Mouse (Mus musculus) frontal cortex, adult (tissue): Measurements from ENCODE around the gene Dlg5.

Source experiments
- ATAC-seq: cut with Nextera tagmentation; 2 replicates; pipeline ENCODE4 v1.9.2; 2017; ENCODE audit warnings: mild to moderate bottlenecking, moderate library complexity, mixed read lengths; ENCODE audit not compliant: low TSS enrichment

Dlg5 gene

DNA sequence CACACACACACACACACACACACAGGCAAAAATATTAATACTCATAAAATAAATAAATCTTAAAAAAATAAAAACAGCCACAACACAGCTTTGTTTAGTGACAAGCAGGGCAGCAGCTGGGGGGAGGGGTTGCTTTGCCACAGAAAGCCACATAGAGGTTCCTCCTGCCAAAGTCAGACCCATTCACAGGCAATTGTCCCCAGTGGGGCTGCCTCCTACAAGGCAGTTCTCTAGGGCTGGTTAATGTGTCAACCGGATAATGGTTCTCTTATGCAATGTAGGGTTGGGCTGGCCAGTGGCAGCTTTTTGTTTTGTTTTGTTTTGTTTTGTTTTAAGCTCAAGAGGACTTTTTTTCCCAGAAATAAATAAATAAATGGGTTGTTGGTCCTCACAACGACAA is 11.3 kb downstream of the Dlg5 start:
- no peak for ATAC-seq

DNA sequence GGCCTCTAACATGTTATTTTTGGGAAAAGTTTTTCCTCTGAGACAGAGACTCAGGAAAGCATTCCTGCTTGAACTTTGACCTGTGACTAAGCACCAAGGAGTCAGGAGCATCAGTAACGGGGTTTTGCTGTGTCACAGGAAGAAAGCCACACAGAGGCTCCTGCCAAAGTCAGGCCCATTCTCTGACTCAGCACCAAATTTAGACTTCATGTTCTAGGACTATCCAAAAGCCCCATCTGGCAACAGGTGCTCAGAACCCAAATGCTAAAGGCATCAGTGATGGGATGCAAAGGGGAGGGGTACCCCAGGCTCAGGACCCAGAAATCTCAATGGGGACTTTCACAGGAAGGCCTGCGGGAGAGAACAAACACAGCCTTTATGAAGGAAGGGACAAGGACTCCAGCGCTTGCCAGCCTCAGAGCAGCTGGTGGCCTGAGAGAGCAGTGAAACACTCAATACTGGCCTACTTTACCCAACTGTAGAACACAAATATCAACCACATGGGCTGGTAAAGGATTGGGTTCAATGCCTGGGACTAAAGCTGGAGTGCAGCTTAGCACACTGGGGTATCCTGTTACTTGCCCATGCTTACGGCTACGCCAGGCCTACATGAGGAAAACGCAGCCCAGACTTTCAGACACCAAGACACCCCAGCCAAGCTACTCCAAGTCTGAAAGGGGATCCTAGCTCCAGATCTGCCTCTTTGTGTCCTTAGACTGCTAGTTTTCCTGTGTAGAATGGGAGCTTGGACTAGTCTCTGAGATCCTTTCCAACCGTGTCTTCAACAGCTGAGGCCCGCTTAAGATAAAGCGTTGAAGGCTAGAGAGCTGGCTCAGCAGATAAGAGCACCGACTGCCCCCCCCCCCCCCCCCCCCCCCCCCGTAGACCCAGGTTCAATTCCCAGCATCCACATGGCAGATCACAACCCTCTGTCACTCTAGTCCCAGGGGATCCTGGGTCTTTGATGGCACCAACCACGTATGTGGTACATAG is 12.8 kb downstream of the Dlg5 start:
- ATAC-seq: peak; percentile 73

DNA sequence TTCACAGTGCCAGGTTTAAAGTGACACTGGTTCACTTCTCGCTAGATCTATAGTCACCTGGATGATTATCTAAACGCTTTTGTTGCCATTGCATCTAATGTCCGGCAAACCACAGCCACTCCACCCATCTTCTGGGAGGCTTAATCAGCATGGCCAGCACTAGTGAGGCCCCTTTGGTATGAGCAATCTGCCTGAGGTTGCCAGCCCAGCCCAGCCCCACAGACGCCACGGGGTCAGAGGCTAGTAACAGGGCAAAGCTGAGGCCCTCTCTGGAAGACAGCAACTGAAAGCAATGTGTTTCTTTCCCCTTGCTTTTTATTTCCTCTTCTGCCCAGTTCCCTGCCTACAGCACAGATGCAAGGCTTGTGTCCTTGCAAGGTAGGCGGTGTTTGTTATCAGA is 17.2 kb downstream of the Dlg5 start:
- ATAC-seq: no peak

DNA sequence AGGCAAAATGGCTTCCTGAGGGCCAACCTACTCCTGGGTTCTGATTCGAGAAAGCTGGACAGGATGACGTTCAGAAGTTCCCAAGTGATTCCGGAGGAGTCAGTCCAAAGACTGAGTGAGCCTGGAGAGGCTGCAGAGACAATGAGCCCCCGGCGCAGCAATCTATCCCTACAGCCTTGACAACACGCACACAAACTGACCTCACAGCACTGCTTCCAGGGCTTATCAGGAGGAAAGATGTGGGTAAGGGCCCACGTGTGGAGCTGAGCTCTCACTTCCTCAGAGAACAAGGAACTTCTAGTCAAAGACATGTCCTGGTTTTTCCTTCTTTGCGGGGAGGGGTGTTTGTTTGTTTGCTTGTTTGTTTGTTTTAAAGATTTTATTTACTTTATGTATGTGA is 18.7 kb downstream of the Dlg5 start:
- no peak for ATAC-seq

DNA sequence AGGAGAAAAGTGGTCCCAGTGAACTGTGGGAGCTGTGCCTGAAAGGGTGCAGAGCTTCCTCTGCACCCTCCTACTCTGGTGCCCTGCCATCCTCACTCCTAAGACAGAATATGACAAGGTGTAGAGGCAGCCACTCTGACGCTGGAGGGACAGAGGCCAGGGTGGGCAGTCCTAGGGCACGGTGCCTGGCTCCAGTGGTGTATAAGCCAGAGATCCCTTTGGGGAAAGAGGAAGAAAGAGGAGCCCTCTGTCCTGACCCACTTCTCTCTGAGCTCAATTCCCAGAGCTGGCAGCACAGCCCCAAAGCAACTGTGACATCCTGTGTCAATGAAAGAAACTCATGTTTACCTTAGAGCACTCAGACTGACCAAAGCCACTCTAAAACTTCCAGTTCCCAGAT is 19.4 kb downstream of the Dlg5 start:
- peak; percentile 64; the same call in 1 of the 2 replicates for ATAC-seq

DNA sequence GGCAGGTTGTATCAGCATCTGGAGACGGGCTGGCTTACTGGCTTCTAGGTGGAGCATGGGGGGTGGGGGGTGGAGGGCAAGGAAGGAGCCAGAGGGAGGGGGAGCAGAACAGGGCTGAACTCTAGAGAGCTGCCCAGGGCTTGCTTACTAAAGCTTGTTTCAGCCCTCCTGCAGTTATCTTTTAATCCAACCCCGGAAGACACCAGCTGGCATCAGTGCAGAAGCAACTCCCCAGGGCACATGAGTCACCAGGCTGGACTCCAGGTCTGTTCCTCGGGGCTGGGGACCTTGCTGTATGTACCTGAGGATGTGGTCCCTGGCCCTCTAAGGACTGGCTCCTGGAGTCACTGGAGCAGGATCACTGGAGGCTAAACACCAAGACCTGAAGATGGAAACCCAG is 23.0 kb downstream of the Dlg5 start:
- ATAC-seq: no peak

DNA sequence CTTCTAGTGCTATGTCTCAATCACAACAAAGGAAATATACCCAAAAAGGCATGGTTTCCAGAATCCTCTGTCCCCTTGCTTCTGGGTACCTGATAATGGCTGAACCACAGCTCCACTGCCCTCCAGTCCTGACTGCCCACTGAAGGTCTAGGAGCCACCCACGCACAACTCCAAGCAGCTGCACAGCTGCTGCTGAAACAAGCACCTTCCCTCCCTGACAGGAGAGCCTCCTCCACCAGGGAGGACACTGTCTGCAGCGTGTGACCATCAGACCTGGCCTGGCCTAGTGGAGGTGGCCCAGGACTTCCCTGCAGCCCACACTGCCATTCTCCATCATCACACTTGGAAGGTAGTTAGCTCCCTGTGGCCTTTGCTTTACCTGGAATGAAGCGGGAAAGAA is 23.4 kb downstream of the Dlg5 start:
- no peak for ATAC-seq

DNA sequence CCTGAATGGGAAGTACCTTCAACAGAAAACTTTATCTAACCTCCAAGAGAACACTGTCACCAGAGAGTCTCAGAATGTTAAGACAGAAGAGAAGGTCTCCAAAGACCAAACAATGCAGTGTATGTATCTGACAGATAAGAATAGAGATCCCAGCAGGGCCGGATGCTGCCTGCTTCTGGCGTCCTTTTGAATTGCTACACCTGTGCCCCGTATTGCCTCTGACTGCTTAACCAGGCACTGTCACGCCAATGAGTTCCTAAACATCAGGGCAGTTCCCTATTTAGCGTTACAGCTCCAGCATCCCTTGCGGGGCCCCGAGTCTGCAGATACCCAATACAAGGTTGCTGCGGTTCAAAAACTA is 28.4 kb downstream of the Dlg5 start:
- no peak for ATAC-seq

DNA sequence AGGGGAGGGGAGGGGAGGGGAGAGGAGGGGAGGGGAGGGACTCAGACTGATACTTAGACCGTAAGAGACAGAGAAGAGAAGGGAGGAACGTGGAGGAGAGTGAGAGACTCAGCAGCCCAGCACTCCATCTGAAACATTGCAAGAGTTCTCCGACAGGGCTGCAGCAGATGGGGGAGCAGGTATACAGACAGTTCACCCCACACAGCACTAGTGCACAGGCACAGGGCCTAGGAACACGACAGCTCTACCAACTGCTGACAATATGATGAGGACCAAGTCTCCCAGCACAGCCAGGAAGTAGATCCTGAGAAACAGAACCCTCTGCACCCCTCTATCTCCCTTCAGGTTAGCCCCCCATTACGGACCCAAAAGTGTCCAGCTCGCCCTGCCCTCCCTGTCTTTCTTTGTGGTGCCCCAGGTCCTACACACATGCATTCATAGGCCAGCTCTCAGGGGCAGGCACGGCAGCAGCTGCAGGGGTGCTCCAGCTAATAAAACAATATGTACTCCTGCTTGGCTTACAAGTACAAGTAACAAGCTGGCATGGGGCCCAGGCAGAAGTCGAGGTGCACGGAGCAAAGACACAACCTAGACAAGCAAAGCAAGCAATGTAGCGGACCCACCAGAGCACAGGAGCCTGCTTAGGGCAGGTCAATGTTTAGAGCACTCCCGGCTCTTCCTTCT is 28.9 kb downstream of the Dlg5 start:
- peak; percentile 34; the same call in 1 of the 2 replicates for ATAC-seq

DNA sequence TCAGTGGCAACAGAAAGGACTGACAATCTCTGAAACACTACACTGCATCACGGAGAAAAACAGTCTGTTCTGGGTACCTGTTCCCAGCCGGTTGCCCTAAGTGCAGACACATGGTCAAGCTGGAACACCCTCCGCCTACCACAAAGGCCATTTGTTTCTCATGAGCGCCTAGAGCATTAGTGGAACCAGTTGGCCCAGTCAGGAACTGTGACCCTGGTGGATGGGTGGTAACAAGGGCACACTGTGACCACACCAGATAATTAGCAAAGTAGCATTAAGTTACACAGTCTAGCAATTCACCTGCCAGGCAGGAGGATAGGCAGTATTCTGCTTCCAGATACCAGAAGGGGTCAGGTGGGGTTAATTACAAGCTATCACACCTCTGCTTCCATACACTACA is 29.7 kb downstream of the Dlg5 start:
- ATAC-seq: no peak

DNA sequence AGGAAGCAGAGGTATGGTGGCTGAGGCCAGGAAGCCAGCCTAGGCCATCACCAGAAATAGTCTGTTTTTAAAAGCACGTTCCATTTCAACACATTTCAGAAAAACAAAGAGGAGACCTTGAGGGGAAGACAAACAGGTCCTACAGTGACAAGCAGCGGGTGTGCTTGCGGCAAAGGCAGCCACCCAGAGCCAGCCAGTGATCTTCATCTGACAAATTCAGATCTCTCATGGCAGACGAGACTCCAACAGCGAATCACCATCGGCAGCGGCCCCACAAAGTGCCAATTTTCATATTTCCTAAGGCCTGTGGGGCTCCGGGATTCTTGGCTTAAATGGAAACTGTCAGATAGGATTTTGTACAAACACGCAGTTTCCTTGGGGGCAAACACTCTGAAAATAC is 31.3 kb downstream of the Dlg5 start:
- no peak for ATAC-seq

DNA sequence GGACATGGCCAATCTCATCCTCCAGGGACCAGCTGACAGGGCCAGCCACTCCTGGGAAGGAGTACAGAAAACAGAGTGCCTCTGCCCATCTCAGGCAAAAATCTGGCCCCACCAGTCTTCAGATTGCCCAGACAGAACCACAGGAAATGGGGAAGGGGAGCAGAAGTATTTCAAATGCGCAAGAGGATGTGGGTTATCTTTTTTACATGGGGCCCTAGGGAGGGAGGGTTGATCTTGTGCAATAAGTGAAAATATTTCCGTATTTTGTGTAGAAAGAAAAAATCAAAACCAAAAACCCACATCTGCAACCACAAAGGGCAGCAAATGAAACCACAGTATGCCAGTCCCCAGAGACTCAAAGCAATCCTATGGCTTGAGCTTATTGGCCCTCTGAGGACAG is 32.4 kb downstream of the Dlg5 start:
- no peak for ATAC-seq

DNA sequence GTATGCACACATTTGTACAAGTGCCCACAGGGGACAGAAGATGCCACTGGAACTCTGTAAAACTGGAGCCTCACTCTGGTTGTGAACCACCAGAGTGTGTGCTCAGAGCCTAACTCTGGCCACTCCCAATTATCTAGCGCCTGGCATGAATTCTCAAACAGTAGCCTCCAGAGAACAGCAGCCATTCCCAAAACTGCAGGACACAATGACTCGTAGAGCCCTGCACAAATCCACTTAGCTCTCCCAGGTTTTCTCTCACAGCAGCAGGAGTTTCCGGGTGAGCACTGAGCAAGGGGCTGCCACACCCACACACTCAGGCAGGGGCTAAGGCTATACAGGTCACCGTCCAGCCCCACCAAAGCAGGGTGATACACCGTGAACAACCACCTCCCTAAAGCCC is 32.9 kb downstream of the Dlg5 start:
- ATAC-seq: no peak

DNA sequence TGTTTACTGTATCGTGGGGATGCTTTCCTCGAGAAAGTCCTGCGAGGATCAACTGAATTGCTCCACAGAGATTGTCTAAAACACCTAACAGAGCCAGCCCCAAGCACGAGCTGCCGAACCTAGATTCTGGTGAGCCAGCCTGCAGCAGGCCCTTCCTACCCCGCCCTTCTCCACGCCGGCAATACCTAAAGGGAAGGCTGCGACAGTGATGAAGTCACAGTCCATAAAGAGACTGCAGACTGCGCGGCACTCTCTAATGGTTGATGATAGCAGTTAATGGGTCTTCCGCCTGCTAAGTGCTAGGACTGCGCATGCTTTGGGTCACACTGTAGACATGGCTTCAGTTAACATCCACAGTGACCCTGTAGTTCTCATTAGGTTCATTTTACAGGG is 38.4 kb downstream of the Dlg5 start:
- ATAC-seq: no peak

DNA sequence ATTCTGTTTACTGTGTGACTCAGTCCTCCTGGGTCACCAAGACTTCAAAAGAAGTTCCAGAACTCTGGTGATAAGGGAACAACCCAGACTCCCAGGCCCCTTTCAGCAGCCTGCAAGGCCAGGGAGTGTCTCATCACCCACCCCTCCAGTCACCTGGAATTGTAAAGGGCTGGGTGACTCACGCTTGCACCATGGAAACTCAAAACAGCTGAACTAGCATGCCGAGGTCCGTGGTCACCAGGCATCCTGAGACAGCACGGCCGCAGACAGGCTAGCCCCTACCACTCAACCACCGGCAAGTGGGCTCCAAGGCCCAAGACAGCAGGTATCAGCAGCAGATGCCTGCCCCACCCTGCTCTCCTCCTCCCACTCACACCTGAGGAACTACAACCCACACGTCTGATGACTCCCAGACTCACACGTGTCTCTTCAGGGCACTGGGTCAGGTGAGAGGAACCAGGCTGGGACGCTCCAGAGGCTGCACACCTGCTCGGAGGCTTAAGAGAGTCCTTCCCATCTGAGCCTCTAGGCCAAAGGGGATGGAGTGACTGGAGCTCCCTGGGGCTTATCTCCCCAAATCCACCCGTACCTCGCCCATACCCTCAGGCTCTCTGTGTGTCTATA is 38.9 kb downstream of the Dlg5 start:
- no peak for ATAC-seq

DNA sequence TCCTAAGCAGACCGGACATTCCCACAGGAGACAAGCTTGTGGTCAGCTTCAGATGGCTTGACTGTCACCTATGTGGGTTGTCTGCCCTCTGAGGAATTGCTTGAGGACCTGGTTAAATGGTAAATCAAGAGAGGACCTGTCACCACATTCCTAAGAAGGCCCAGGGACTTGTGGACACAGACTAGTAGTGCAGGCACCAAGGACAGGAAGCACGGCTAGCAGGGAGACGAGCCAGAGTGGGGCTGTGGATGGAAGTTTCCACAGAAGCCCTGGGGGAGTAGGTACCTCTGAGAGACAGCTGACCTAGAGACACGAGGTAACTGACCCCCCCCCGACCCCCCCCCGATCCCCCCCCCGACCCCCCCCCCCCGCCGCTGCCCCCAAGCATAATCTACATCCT is 39.4 kb downstream of the Dlg5 start:
- no peak for ATAC-seq

DNA sequence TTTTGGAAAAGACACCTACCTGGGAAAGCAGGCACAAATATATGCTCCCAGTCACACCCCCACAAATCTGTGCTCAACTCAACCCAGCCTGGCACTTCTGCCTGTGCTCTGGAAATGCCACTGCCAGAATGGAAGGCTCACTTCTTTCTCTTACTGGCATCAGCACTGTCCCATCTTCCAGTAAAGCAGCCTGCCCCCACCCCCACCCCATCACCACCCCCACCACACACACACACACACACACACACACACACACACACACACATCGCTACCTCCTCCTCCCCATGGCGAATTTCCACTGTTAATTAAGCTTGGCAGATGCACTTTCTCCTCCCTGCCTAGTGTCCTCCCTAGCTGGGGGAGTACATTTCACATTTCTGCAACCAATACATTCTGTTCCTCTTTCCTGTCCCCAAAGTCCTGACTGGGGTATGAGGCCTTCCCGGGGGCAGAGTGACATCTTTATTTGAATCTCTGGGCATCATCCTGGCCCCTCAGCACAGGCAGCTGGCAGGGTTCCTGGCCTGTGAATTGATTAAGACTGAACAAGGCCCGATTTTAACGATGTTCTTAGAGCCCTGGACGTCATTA is 40.3 kb downstream of the Dlg5 start:
- peak; percentile 87 for ATAC-seq

DNA sequence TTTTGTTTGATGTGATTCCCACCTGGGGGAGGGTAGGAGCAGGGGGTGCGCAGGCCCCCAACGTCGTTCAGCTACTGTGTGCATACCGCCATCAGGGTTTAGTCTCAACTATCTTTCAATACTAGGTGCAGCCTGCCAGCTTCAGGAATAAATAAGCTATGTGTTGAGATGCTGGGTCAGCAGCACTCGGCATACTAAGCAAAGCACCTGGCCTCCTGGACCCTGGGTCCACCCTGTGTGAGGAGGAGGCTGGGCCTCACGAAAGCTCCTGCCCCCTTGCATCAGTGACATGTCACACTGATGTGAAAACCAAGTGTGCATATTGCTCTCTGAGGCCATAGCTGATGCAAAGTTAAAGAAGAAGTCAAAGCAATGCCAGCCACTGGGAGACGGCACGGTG is 42.5 kb downstream of the Dlg5 start:
- no peak for ATAC-seq

DNA sequence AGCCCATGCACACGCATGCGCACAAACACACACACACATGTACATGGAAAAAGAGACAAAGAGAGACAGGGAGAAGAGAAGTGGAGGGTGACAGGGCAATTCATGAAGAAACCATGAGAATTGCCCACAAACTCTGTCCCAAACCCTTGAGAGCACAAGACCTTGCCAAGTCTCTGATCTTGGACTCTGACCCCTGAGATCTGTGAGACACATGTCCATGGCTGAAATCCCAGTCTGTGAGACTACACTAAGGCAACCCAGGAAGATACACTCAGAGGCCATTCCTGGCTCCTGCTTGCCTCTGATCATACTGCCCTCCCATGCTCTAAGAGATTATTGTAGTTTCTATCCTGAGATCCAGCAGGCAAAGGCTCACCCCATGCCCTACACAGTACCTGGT is 44.9 kb downstream of the Dlg5 start:
- no peak for ATAC-seq

DNA sequence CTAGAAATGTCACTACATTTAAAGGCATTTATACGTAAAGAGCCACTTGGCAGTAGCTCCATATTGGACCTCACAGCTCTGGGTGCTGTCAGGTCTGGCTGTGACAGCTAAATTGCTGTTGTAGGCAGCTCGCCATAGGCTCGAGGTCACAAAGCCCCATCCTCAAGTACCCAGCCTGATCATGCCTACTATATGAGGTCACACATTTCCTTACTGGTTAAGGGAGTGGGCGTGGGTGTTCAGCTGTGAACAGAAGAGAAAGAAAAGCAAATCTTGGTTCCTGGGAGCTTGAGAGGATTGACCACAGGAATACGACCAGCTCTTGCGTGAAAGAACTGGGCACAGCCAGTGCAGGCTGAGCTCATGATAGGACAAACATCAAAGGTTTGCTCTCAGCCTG is 46.0 kb downstream of the Dlg5 start:
- no peak for ATAC-seq

DNA sequence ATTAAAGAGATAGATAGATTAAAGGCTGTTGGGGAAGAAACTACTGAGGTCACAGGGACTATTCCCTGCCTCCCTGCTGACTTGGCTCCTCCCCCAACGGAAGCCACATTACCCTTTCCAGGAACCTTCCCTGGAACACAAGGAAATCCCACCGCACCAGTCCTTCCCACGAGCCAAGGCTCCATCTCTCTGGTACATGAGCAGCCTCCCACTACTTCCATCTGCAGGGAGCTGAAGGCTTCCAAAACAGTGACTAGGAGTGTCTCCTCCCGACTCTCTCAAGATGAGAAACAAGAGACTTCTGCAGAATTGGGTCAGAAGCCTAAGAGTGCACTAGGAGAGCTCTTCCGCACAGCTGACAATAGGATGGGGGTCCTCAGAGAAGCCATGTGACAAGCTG is 47.9 kb downstream of the Dlg5 start:
- peak; percentile 99 for ATAC-seq

DNA sequence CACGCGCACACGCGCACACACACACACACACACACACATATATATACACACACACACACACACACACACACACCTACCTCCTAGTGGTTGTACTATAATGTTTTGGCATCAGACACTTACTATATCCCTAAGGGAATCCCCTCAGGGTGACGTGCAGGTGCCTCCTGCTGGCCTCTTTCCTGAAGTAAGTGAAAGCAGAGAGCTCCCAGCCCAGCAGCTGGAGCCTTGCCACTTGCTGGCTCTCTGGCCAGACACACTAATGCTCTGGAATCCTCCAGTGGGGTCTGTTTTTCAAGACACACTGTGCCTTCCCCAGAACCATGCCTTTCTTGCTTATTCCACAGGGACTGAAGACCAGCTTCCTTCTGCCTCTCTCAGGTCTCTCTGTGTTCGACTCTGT is 48.8 kb downstream of the Dlg5 start:
- no peak for ATAC-seq

DNA sequence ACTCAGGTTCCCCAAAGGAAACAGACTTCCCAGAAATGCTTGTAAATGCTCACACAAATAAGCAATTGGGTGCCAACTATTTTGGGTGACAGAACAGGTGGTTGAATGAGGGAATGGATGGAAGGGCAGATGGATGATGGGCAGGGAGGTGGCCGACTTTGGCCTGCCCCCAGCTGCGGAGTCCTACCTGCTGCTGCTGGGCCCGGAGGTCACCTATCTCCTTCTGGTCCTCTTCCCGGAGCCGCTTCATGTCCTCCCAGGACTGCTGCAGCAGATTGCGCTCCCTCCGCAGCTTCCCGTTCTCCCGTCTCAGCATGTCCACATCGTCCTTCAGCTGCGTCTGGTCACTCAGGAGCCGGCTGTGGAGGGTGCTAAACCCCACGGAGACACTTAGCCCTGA is 55.6 kb downstream of the Dlg5 start:
- ATAC-seq: no peak
